Mouse (Mus musculus) limb, embryonic 14.5 days (tissue): ENCODE measurements at regions not wholly inside any gene's neighbourhood (a gene's known extent, or its start where the extent isn't known, plus 50 kb on each side); places are given as distances from the start of the nearest gene placed in this dataset.

Experiments used
- ATAC-seq: fragments of 200-750 bp; cut with Nextera tagmentation; 2 replicates; pipeline ENCODE4 v1.8.0; 2017; ENCODE audit warnings: low read depth, moderate number of reproducible peaks, moderate TSS enrichment; ENCODE audit not compliant: low FRiP score
- DNase-seq: peaks from one replicate; pipeline ENCODE4 v3.0.0-alpha.2; 2015; ENCODE audit warnings: low spot score
- H3K27ac ChIP-seq: fragments of 300-500 bp; sonication (generic); replicated peaks from 2 replicates; pipeline ENCODE4 v1.5.1; 2014; ENCODE audit warnings: low read depth, mild to moderate bottlenecking, low read length, moderate library complexity, mixed read lengths
- H3K27me3 ChIP-seq: fragments of 300-500 bp; sonication (generic); 2 replicates; pipeline ENCODE4 v1.6.1; 2014; ENCODE audit warnings: low read length, mixed read lengths; ENCODE audit not compliant: control insufficient read depth, insufficient read depth
- H3K36me3 ChIP-seq: fragments of 300-500 bp; sonication (generic); 2 replicates; pipeline ENCODE4 v1.6.1; 2014; ENCODE audit warnings: mild to moderate bottlenecking, low read length, moderate library complexity, mixed read lengths; ENCODE audit not compliant: control insufficient read depth, insufficient read depth
- H3K4me1 ChIP-seq: fragments of 300-500 bp; sonication (generic); 2 replicates; pipeline ENCODE4 v1.6.1; 2014; ENCODE audit warnings: antibody characterized with exemption, low read length, mixed read lengths; ENCODE audit not compliant: control insufficient read depth, insufficient read depth
- H3K4me2 ChIP-seq: fragments of 300-500 bp; sonication (generic); replicated peaks from 2 replicates; pipeline ENCODE4 v1.6.1; 2014; ENCODE audit warnings: low read depth, mild to moderate bottlenecking, low read length, moderate library complexity; ENCODE audit not compliant: severe bottlenecking
- H3K4me3 ChIP-seq: fragments of 300-500 bp; sonication (generic); replicated peaks from 2 replicates; pipeline ENCODE4 v1.5.1; 2014; ENCODE audit warnings: low read length
- H3K9ac ChIP-seq: fragments of 300-500 bp; sonication (generic); 2 replicates; pipeline ENCODE4 v1.6.1; 2014; ENCODE audit warnings: mild to moderate bottlenecking, low read depth, low read length, moderate library complexity; ENCODE audit not compliant: severe bottlenecking
- H3K9me3 ChIP-seq: fragments of 300-500 bp; sonication (generic); 2 replicates; pipeline ENCODE4 v1.6.1; 2016; ENCODE audit warnings: low read length; ENCODE audit not compliant: control insufficient read depth
- POLR2A ChIP-seq: fragments of 200-500 bp; IDR thresholded peaks from 2 replicates; pipeline ENCODE4 v1.8.0; 2012; ENCODE audit warnings: inconsistent platforms, mild to moderate bottlenecking, moderate library complexity, borderline replicate concordance; ENCODE audit not compliant: insufficient read depth, insufficient read length; ENCODE audit errors: extremely low read depth
- WGBS: fragments of 180-500 bp; shearing (Covaris S2); extraction: QIAGEN DNeasy Blood & Tissue Kit; methylation state at CpG from one replicate; pipeline ENCODE4 v1.1.7; 2014; 5-methylcytosine and 5-hydroxymethylcytosine counted together

GRCm38 (mm10) chr4:127855836-127856235 is 114.9 kb downstream of the CK137956 start:
- no peaks in the 10 kb centered on the region for H3K27me3 ChIP-seq
- 73% methylated on average over 1 of the region's 1 CpGs for WGBS
- no peak for TF ChIP-seq POLR2A
- H3K4me3 ChIP-seq, result no peak overlapping the region
- no peak overlapping the region for H3K4me2 ChIP-seq
- H3K27ac ChIP-seq, result no peak overlapping the region
- DNase-seq (peak; percentile 4), ATAC-seq (no peak)
- no peaks in the 10 kb centered on the region for H3K4me1 ChIP-seq
- H3K9me3 ChIP-seq, result no peaks in the 10 kb centered on the region
- H3K36me3 ChIP-seq, result no peaks in the 10 kb centered on the region
- no peak overlapping the region for H3K9ac ChIP-seq

GRCm38 (mm10) chr4:127854776-127855409 is 115.9 kb downstream of the CK137956 start:
- H3K36me3 ChIP-seq, result no peaks in the 10 kb centered on the region
- TF ChIP-seq POLR2A, result no peak
- no peaks in the 10 kb centered on the region for H3K27me3 ChIP-seq
- no peak overlapping the region for H3K27ac ChIP-seq
- no peak overlapping the region for H3K9ac ChIP-seq
- ATAC-seq (no peak), DNase-seq (no peak)
- no peak overlapping the region for H3K4me3 ChIP-seq
- H3K4me1 ChIP-seq, result no peaks in the 10 kb centered on the region
- no peak overlapping the region for H3K4me2 ChIP-seq
- 74% methylated on average over 3 of the region's 3 CpGs for WGBS
- H3K9me3 ChIP-seq, result no peaks in the 10 kb centered on the region

GRCm38 (mm10) chr4:127849306-127849705 is 121.4 kb downstream of the CK137956 start:
- Histone ChIP-seq H3K36me3 (no peaks in the 10 kb centered on the region), H3K9ac (no peak overlapping the region), H3K4me3 (no peak overlapping the region), H3K27me3 (no peaks in the 10 kb centered on the region), H3K4me2 (no peak overlapping the region), H3K4me1 (no peaks in the 10 kb centered on the region), H3K9me3 (no peaks in the 10 kb centered on the region), H3K27ac (no peak overlapping the region)
- WGBS, result 86% methylated on average over 5 of the region's 5 CpGs
- DNase-seq (no peak), ATAC-seq (no peak)
- TF ChIP-seq POLR2A, result no peak

GRCm38 (mm10) chr4:127846321-127846720 is 124.4 kb downstream of the CK137956 start:
- ATAC-seq (no peak), DNase-seq (no peak)
- Histone ChIP-seq H3K9me3 (no peaks in the 10 kb centered on the region), H3K4me2 (no peak overlapping the region), H3K4me3 (no peak overlapping the region), H3K4me1 (no peaks in the 10 kb centered on the region), H3K36me3 (no peaks in the 10 kb centered on the region), H3K9ac (no peak overlapping the region), H3K27me3 (no peaks in the 10 kb centered on the region), H3K27ac (no peak overlapping the region)
- TF ChIP-seq POLR2A, result no peak
- WGBS, result 56% methylated on average over 3 of the region's 3 CpGs

GRCm38 (mm10) chr4:127843421-127843820 is 127.3 kb downstream of the CK137956 start:
- Histone ChIP-seq H3K4me1 (no peaks in the 10 kb centered on the region), H3K4me2 (no peak overlapping the region), H3K9me3 (no peaks in the 10 kb centered on the region), H3K27me3 (no peaks in the 10 kb centered on the region), H3K4me3 (no peak overlapping the region), H3K36me3 (no peaks in the 10 kb centered on the region), H3K9ac (no peak overlapping the region), H3K27ac (no peak overlapping the region)
- no peak for ATAC-seq
- no peak for DNase-seq
- WGBS, result 82% methylated on average over 7 of the region's 7 CpGs
- no peak for TF ChIP-seq POLR2A
